Mouse (Mus musculus) olfactory bulb, adult 2 months (tissue): ENCODE measurements around the gene Phf7.

Source experiments
- CTCF ChIP-seq: fragments of 200-500 bp; IDR thresholded peaks from 2 replicates; pipeline ENCODE4 v1.5.1; 2012; ENCODE audit warnings: low read depth, mild to moderate bottlenecking, low read length, moderate library complexity; ENCODE audit not compliant: insufficient read depth
- POLR2A ChIP-seq: fragments of 200-500 bp; IDR thresholded peaks from 2 replicates; pipeline ENCODE4 v1.6.1; 2012; ENCODE audit warnings: mild to moderate bottlenecking, low read depth, low read length, moderate library complexity; ENCODE audit not compliant: insufficient read depth

- TF ChIP-seq CTCF (no peak), POLR2A (no peak)
Observed at GRCm38 (mm10) chr14:31258476-31259050, 7.4 kb upstream of the Phf7 start.
